Mouse (Mus musculus): Measurements from ENCODE around the gene Gm11096. TPM values are rescaled to one million over a fixed set of nuclear protein-coding genes. Genes with fewer than 3 reads are reported as not detected.

Gm11096 gene
- not detected for total RNA-seq (2021)
- long read RNA-seq, partial matches to known transcripts: 0 of 1 reads
- long read RNA-seq, other reads (novel, unspliced or antisense): 1 of 1 reads

GRCm38 (mm10) chr17:81441463-81441862, at the start of gene Gm11096:
Gm11096 (plus strand) TSS chr17:81441763.
- DNase-seq (ENCODE audit: low spot score in 2 of 2): no peak

- no peak for DNase-seq (ENCODE audit: low spot score in 2 of 2)
Measured at GRCm38 (mm10) chr17:81393040-81393439, 48.5 kb upstream of the Gm11096 start.

- DNase-seq (ENCODE audit: low spot score in 2 of 2): no peak
Measured at GRCm38 (mm10) chr17:81394124-81394523, 47.4 kb upstream of the Gm11096 start.

GRCm38 (mm10) chr17:81397434-81397833, 44.1 kb upstream of the Gm11096 start:
- DNase-seq (ENCODE audit: low spot score in 2 of 2): no peak

GRCm38 (mm10) chr17:81400377-81400776, 41.2 kb upstream of the Gm11096 start:
- no peak for DNase-seq (ENCODE audit: low spot score in 2 of 2)

- peak; percentile 65 to 89 for DNase-seq (ENCODE audit: low spot score in 2 of 2)
Measured at GRCm38 (mm10) chr17:81402636-81403035, 38.9 kb upstream of the Gm11096 start.

GRCm38 (mm10) chr17:81403121-81403520, 38.4 kb upstream of the Gm11096 start:
- no peak for DNase-seq (ENCODE audit: low spot score in 2 of 2)

- DNase-seq (ENCODE audit: low spot score in 2 of 2): no peak
Measured at GRCm38 (mm10) chr17:81404225-81404624, 37.3 kb upstream of the Gm11096 start.

- DNase-seq (ENCODE audit: low spot score in 2 of 2): peak in 1 of 2 experiments; percentile 14
Measured at GRCm38 (mm10) chr17:81412736-81413135, 28.8 kb upstream of the Gm11096 start.

GRCm38 (mm10) chr17:81416361-81417114, 25.0 kb upstream of the Gm11096 start:
- DNase-seq (ENCODE audit: low spot score in 2 of 2): no peak

- peak; percentile 38 to 44 for DNase-seq (ENCODE audit: low spot score in 2 of 2)
Measured at GRCm38 (mm10) chr17:81419802-81420459, 21.6 kb upstream of the Gm11096 start.

GRCm38 (mm10) chr17:81424256-81424912, 17.2 kb upstream of the Gm11096 start:
- DNase-seq (ENCODE audit: low spot score in 2 of 2): no peak

- peak; percentile 70 to 80 for DNase-seq (ENCODE audit: low spot score in 2 of 2)
Measured at GRCm38 (mm10) chr17:81427245-81427644, 14.3 kb upstream of the Gm11096 start.

GRCm38 (mm10) chr17:81432733-81433132, 8.8 kb upstream of the Gm11096 start:
- no peak for DNase-seq (ENCODE audit: low spot score in 2 of 2)

GRCm38 (mm10) chr17:81433148-81433547, 8.4 kb upstream of the Gm11096 start:
- no peak for DNase-seq (ENCODE audit: low spot score in 2 of 2)

GRCm38 (mm10) chr17:81455269-81455668, 13.7 kb downstream of the Gm11096 start:
- DNase-seq (ENCODE audit: low spot score in 2 of 2): no peak

- no peak for DNase-seq (ENCODE audit: low spot score in 2 of 2)
Measured at GRCm38 (mm10) chr17:81455977-81456376, 14.4 kb downstream of the Gm11096 start.

GRCm38 (mm10) chr17:81459379-81459778, 17.8 kb downstream of the Gm11096 start:
- no peak for DNase-seq (ENCODE audit: low spot score in 2 of 2)

GRCm38 (mm10) chr17:81468941-81469340, 27.4 kb downstream of the Gm11096 start:
- no peak for DNase-seq (ENCODE audit: low spot score in 2 of 2)

- no peak for DNase-seq (ENCODE audit: low spot score in 2 of 2)
Measured at GRCm38 (mm10) chr17:81473363-81473762, 31.8 kb downstream of the Gm11096 start.

GRCm38 (mm10) chr17:81477420-81477819, 35.9 kb downstream of the Gm11096 start:
- no peak for DNase-seq (ENCODE audit: low spot score in 2 of 2)

GRCm38 (mm10) chr17:81479807-81480206, 38.2 kb downstream of the Gm11096 start:
- DNase-seq (ENCODE audit: low spot score in 2 of 2): no peak
